Mouse (Mus musculus): Measurements from ENCODE around the gene Kcnip1. TPM values are rescaled to one million over a fixed set of nuclear protein-coding genes. Genes with fewer than 3 reads are reported as not detected.

The Kcnip1 gene
- polyA plus RNA-seq, 1 experiment from 2014 or later, result 92.9 TPM

- Histone ChIP-seq H3K9me3 (no peaks in the 10 kb centered on the region), H3K4me3 (no peak overlapping the region), H3K4me1 (no peaks in the 10 kb centered on the region), H3K27ac (no peak overlapping the region), H3K9ac (no peak overlapping the region), H3K27me3 (replicated peaks) (no peaks in the 10 kb centered on the region), H3K4me2 (no peak overlapping the region), H3K36me3 (replicated peaks) (no peaks in the 10 kb centered on the region)
- ATAC-seq (replicated peaks), result no peak
- WGBS, result 71% methylated on average over 10 of the region's 10 CpGs
Measured at GRCm38 (mm10) chr11:33873071-33873781, 119.7 kb downstream of the Kcnip1 start.

- no peak overlapping the region for H3K27ac ChIP-seq
- no peaks in the 10 kb centered on the region for H3K36me3 ChIP-seq (replicated peaks)
- H3K4me1 ChIP-seq, result no peaks in the 10 kb centered on the region
- ATAC-seq (replicated peaks), result no peak
- H3K4me2 ChIP-seq, result no peak overlapping the region
- H3K4me3 ChIP-seq, result no peak overlapping the region
- H3K27me3 ChIP-seq (replicated peaks), result no peaks in the 10 kb centered on the region
- WGBS, result 64% methylated on average over 2 of the region's 2 CpGs
- no peaks in the 10 kb centered on the region for H3K9me3 ChIP-seq
- no peak overlapping the region for H3K9ac ChIP-seq
Measured at GRCm38 (mm10) chr11:33872716-33873048, 120.3 kb downstream of the Kcnip1 start.

DNA sequence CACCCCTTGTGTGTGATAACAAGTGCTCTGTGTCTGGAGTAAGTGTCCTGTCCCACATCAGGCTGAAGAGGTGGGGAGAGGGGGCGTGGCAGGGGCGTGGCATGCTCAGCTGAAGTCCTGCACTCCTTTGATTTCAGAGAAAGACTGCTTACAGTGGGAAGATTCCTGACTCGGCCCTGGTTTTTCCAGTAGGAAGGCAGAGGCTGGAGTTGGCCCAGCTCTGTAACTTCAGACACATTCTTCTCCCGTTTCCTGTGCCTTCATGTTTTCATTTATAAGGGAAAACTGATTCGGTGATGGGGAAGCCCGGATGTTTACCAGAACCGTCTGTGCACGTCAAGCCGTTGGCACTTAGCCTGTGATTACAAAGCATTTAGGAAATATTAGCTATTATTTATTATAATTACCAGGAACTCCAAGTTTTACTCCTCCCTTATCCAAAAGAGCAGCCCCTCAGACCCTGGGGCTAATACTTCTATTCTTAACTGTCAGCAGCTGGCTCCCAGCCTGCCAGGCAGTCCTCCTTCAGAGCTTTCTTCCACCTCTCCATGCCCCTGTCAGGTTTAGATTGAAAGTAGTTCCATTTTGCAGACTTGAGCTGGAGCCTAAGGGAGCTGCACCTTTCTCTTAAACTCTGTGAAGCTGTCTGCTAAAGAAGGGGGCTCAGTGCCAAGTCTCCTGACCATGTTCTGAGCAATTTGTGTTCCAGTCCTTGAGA, 120.8 kb downstream of the Kcnip1 start:
- Histone ChIP-seq H3K4me1 (no peaks in the 10 kb centered on the region), H3K4me2 (no peak overlapping the region), H3K36me3 (replicated peaks) (no peaks in the 10 kb centered on the region), H3K27ac (no peak overlapping the region), H3K9ac (no peak overlapping the region), H3K9me3 (no peaks in the 10 kb centered on the region), H3K4me3 (no peak overlapping the region), H3K27me3 (replicated peaks) (no peaks in the 10 kb centered on the region)
- 53% methylated on average over 9 of the region's 9 CpGs for WGBS
- no peak for ATAC-seq (replicated peaks)

DNA sequence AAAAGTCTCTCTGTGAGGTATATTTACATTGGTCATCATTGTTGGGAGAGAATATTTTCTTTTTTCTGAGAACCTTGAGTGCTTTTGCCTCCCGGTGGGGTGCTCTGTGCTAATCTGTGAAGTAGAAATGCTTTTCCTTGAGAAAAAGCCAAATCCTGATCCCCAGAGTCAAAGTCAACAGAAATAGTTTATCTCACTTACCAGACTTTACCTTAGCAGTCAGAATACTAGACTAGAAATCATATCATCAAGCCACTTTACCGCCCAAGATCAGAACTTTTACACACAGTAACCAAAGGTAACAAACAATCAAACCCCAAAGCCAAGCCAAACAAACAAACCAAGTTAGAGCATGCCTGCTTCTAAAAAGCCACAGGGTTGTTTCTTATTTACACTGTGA, 122.7 kb downstream of the Kcnip1 start:
- no peak overlapping the region for H3K9ac ChIP-seq
- WGBS, result 86% methylated on average over 2 of the region's 2 CpGs
- 0 out of 2 replicates have a peak, but pooled peaks cover 5% of the 10 kb centered on the region for H3K4me1 ChIP-seq

GRCm38 (mm10) chr11:33869559-33869958, 123.4 kb downstream of the Kcnip1 start:
- Histone ChIP-seq H3K9ac (no peak overlapping the region), H3K9me3 (no peaks in the 10 kb centered on the region), H3K36me3 (replicated peaks) (no peaks in the 10 kb centered on the region), H3K27me3 (replicated peaks) (no peaks in the 10 kb centered on the region), H3K4me2 (no peak overlapping the region), H3K4me1 (0 out of 2 replicates have a peak, but pooled peaks cover 5% of the 10 kb centered on the region), H3K4me3 (no peak overlapping the region), H3K27ac (no peak overlapping the region)
- 63% methylated on average over 3 of the region's 3 CpGs for WGBS
- 0 out of 2 replicates have a peak, but pooled peaks have one; percentile 27 for ATAC-seq (replicated peaks)

More for the DNA sequence above, 122.7 kb downstream of the Kcnip1 start:
- Histone ChIP-seq H3K4me2 (no peak overlapping the region), H3K27ac (no peak overlapping the region), H3K4me3 (no peak overlapping the region), H3K36me3 (replicated peaks) (no peaks in the 10 kb centered on the region), H3K9me3 (no peaks in the 10 kb centered on the region), H3K27me3 (replicated peaks) (no peaks in the 10 kb centered on the region)
- ATAC-seq (replicated peaks), result no peak

DNA sequence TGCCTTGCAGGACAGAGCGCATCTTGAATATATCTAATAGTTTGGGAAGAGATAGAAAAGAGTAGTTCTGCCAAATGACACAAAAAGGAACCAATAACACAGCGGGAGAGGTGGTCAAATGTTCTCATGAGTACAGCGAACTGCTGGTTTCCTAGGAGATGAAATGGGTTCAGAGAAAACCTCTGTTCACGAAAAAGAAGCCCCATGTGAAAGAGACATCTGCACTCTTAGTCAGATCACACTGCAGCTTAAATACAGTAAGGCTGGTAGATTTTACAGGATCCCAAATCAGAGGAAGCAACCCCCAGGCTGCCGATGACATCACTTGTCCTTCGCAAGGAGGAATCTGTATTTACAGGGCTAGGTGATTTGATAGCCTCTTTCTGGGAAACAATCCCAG, 126.2 kb downstream of the Kcnip1 start:
- 55% methylated on average over 6 of the region's 6 CpGs for WGBS
- Histone ChIP-seq H3K27ac (no peak overlapping the region), H3K4me3 (no peak overlapping the region), H3K27me3 (replicated peaks) (no peaks in the 10 kb centered on the region), H3K9me3 (no peaks in the 10 kb centered on the region), H3K4me2 (no peak overlapping the region), H3K36me3 (replicated peaks) (no peaks in the 10 kb centered on the region), H3K4me1 (0 out of 2 replicates have a peak, but pooled peaks cover 5% of the 10 kb centered on the region), H3K9ac (no peak overlapping the region)
- ATAC-seq (replicated peaks), result no peak

DNA sequence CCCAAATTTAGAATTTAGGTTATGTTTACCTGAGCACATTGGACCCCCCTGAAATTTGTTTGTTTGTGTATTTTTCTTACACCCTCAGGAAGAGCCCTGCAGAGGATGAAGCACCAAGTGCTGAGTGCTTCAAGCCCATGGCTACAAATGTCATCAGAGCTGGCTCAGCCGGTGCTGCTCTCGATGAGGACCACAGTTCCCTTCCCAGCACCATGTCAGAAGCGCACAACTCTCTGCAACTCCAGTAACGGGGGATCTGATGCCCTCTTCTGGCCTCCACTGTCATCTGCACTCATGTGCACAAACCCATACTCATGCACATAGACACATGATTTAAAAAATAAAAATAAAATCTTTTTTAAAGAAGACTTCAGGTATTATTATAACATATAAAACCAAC, 128.7 kb downstream of the Kcnip1 start:
- H3K36me3 ChIP-seq (replicated peaks), result no peaks in the 10 kb centered on the region
- H3K27me3 ChIP-seq (replicated peaks), result no peaks in the 10 kb centered on the region
- no peak overlapping the region for H3K9ac ChIP-seq
- H3K27ac ChIP-seq, result no peak overlapping the region
- ATAC-seq (replicated peaks), result no peak
- H3K9me3 ChIP-seq, result no peaks in the 10 kb centered on the region
- H3K4me3 ChIP-seq, result no peak overlapping the region
- H3K4me2 ChIP-seq, result no peak overlapping the region
- 0 out of 2 replicates have a peak, but pooled peaks cover 5% of the 10 kb centered on the region for H3K4me1 ChIP-seq
- 91% methylated on average over 4 of the region's 4 CpGs for WGBS

GRCm38 (mm10) chr11:33861823-33862222, 131.1 kb downstream of the Kcnip1 start:
- no peak overlapping the region for H3K4me2 ChIP-seq
- no peak overlapping the region for H3K27ac ChIP-seq
- no peaks in the 10 kb centered on the region for H3K36me3 ChIP-seq (replicated peaks)
- H3K4me1 ChIP-seq, result 0 out of 2 replicates have a peak, but pooled peaks cover 3% of the 10 kb centered on the region
- H3K4me3 ChIP-seq, result no peak overlapping the region
- H3K9me3 ChIP-seq, result no peaks in the 10 kb centered on the region
- no peaks in the 10 kb centered on the region for H3K27me3 ChIP-seq (replicated peaks)
- no peak for ATAC-seq (replicated peaks)
- H3K9ac ChIP-seq, result no peak overlapping the region

DNA sequence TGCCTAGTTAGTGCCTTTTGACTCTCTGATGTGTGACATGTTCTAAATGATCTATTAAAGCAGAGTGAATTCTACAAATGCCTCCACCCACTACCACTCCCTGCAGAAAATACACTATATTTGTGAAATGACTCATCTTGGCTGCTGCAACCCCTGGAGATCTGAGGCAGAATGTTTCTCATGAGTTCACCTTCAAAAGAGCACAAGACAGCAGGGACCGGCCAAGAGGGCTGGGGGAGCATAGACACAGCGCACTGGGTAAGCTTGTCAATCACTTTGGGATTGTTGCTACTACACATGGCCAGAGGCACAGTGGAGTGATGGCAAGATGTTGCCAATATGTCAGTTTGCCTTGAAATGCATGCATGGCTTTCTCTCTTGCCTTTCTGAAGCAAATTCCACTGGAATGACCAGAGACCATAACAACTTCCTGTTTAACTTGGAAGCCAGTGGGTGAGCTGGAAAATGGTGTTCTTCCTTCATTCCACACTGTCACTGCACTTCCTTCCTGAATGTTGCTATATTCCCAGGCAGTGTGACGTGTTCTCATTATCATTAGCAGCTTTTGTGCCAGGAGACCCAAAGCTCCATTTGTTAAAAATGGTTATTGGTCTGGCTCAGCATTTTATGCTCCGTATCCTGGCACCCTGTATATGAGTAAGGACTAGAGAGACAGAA, 131.9 kb downstream of the Kcnip1 start:
- Histone ChIP-seq H3K36me3 (replicated peaks) (no peaks in the 10 kb centered on the region), H3K27me3 (replicated peaks) (no peaks in the 10 kb centered on the region), H3K9ac (no peak overlapping the region), H3K27ac (no peak overlapping the region), H3K9me3 (no peaks in the 10 kb centered on the region), H3K4me1 (no peaks in the 10 kb centered on the region), H3K4me2 (no peak overlapping the region), H3K4me3 (no peak overlapping the region)
- no peak for ATAC-seq (replicated peaks)
- WGBS, result 79% methylated on average over 4 of the region's 4 CpGs

DNA sequence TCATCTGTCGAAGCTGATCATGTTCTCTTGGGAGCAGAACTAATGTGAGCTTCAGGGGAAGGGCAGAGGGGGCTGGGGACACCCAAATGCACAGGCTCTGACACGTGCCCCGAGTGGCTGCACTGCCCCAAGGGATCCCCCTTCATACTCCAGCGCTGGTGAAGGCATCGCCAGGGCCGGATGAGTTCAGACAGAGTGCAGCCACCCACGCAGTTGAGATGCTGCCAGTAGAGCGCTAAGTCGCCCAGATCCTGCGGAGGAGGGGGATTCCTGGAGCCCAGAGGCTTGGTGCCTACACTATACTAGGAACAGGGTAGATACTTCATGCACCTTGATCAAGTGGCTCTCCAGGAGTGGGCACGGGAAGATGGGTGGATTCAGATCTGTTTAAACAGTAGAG, 143.3 kb downstream of the Kcnip1 start:
- peak; percentile 50; the same call in 1 of the 2 replicates for ATAC-seq (replicated peaks)
- H3K9me3 ChIP-seq, result no peaks in the 10 kb centered on the region
- 50% methylated on average over 11 of the region's 11 CpGs for WGBS

GRCm38 (mm10) chr11:33848685-33849084, 144.3 kb downstream of the Kcnip1 start:
- Histone ChIP-seq H3K4me3 (no peak overlapping the region), H3K9ac (no peak overlapping the region), H3K36me3 (replicated peaks) (no peaks in the 10 kb centered on the region), H3K4me2 (no peak overlapping the region), H3K4me1 (peaks cover 16% of the 10 kb centered on the region), H3K27ac (no peak overlapping the region), H3K9me3 (no peaks in the 10 kb centered on the region), H3K27me3 (replicated peaks) (no peaks in the 10 kb centered on the region; the same call in 1 of the 2 replicates)
- WGBS, result 93% methylated on average over 3 of the region's 3 CpGs
- ATAC-seq (replicated peaks), result no peak

More for the DNA sequence above, 143.3 kb downstream of the Kcnip1 start:
- no peaks in the 10 kb centered on the region for H3K36me3 ChIP-seq (replicated peaks)
- H3K4me1 ChIP-seq, result peaks cover 15% of the 10 kb centered on the region
- no peak overlapping the region for H3K9ac ChIP-seq
- no peak overlapping the region for H3K27ac ChIP-seq
- no peak overlapping the region for H3K4me2 ChIP-seq
- H3K27me3 ChIP-seq (replicated peaks), result no peaks in the 10 kb centered on the region; the same call in 1 of the 2 replicates
- no peak overlapping the region for H3K4me3 ChIP-seq

GRCm38 (mm10) chr11:33845931-33846330, 147.0 kb downstream of the Kcnip1 start:
- no peak overlapping the region for H3K4me2 ChIP-seq
- no peaks in the 10 kb centered on the region for H3K9me3 ChIP-seq
- peaks cover 27% of the 10 kb centered on the region for H3K4me1 ChIP-seq
- no peak overlapping the region for H3K4me3 ChIP-seq
- 63% methylated on average over 5 of the region's 5 CpGs for WGBS
- no peaks in the 10 kb centered on the region for H3K36me3 ChIP-seq (replicated peaks)
- no peak overlapping the region for H3K9ac ChIP-seq
- H3K27ac ChIP-seq, result no peak overlapping the region
- ATAC-seq (replicated peaks), result no peak
- no peaks in the 10 kb centered on the region; the same call in 1 of the 2 replicates for H3K27me3 ChIP-seq (replicated peaks)
